Comparison of ENCODE assay signal across 8 mouse cellular contexts in the genomic region with DNA sequence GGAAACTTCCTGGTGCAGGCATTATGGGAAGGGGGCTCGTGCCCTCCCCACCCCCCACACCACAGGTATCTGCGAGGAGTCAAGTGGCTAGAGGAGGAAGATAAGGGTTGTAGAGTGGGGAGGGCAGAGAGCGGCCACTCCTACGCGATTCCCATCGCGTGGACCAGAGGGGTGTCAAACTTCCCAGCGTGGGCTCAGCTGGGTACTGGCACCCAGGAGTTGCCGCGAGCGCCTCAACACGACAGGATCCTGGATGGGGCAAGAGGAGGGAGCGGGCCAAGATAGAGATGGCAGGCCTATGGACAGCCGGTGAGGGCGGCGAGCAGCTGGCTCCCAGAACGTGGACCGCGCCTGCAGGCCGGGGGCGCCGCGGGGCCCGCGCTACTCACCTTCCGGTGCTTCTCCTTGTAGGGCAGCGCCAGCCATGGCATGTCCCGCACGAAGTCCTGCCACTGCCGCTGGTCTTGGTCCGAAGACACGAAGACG. TPM values are rescaled to one million over a fixed set of nuclear protein-coding genes. Genes with fewer than 3 reads are reported as not detected.
DNase-seq lines count a peak whose midpoint lies in the region; ATAC-seq lines count a peak whose summit lies in the region.

No protein-coding gene starts in this region.

- peak overlapping the region; percentile 90 for H3K9ac ChIP-seq in kidney, embryonic 15.5 days
- peak overlapping the region; percentile 86 for H3K9ac ChIP-seq in intestine, embryonic 14.5 days (ENCODE audit: low read length)

- H3K9me3 ChIP-seq in kidney, embryonic 15.5 days (replicated peaks): no peaks in the 10 kb centered on the region
- no peaks in the 10 kb centered on the region for H3K9me3 ChIP-seq in intestine, embryonic 14.5 days (ENCODE audit: control insufficient read depth, low read length)

- H3K27me3 ChIP-seq in kidney, embryonic 15.5 days: no peaks in the 10 kb centered on the region
- no peaks in the 10 kb centered on the region for H3K27me3 ChIP-seq in intestine, embryonic 14.5 days (replicated peaks; ENCODE audit: control insufficient read depth, insufficient read depth, low read length)

- peak overlapping the region; percentile 93 for H3K4me3 ChIP-seq in kidney, embryonic 15.5 days (replicated peaks)
- peak overlapping the region; percentile 53 for H3K4me3 ChIP-seq in intestine, embryonic 14.5 days (ENCODE audit: low read depth, low read length)

- under 1% methylated on average over 33 of the region's 33 CpGs for WGBS in kidney, embryonic 15.5 days
- under 1% methylated on average over 33 of the region's 33 CpGs for WGBS in intestine, embryonic 14.5 days

- H3K4me1 ChIP-seq in kidney, embryonic 15.5 days: peaks cover 24% of the 10 kb centered on the region
- peaks cover 13% of the 10 kb centered on the region for H3K4me1 ChIP-seq in intestine, embryonic 14.5 days (replicated peaks; ENCODE audit: control insufficient read depth, insufficient read depth, low read length)

- ATAC-seq in kidney, embryonic 15.5 days (replicated peaks; ENCODE audit: low FRiP score): peak; percentile 75
- ATAC-seq in erythroblast, adult 5-6 weeks (replicated peaks; ENCODE audit: low FRiP score, poor library complexity, severe bottlenecking): 0 out of 2 replicates have a peak, but pooled peaks have one; percentile 19
- peak; percentile 70 for ATAC-seq in intestine, embryonic 14.5 days (replicated peaks; ENCODE audit: low FRiP score, low TSS enrichment, low read depth)

- no peak for DNase-seq in kidney, adult 11 months
- peak; percentile 31 for DNase-seq in adrenal gland, adult 8-10 months
- DNase-seq in intestine, embryonic 14.5 days (ENCODE audit: low spot score): peak; percentile 88
- DNase-seq in mesoderm, embryonic 11.5 days (ENCODE audit: low read depth, low spot score): peak; percentile 56
- no peak for DNase-seq in thymus, postnatal 0 days (ENCODE audit: low spot score)
- no peak for DNase-seq in right cerebral cortex, postnatal 10 days (ENCODE audit: low spot score in 2 of 2)

- H3K4me2 ChIP-seq in kidney, embryonic 15.5 days: peak overlapping the region; percentile 92
- H3K4me2 ChIP-seq in intestine, embryonic 14.5 days (ENCODE audit: low read length): peak overlapping the region; percentile 82

- peak overlapping the region; percentile 91 for H3K27ac ChIP-seq in kidney, embryonic 15.5 days
- peak overlapping the region; percentile 91 for H3K27ac ChIP-seq in intestine, embryonic 14.5 days (ENCODE audit: low read depth)

- H3K36me3 ChIP-seq in kidney, embryonic 15.5 days: no peaks in the 10 kb centered on the region
- no peaks in the 10 kb centered on the region for H3K36me3 ChIP-seq in intestine, embryonic 14.5 days (ENCODE audit: control insufficient read depth, insufficient read depth, low read length)

RNA-seq across cellular contexts. Expression of a gene that starts 0.6 kb away (rescaled TPM):
- polyA plus RNA-seq in kidney, embryonic 15.5 days (2015; fragmentation: Nextera tagmentation; extraction: Ambion mirVana): 30.2 and 33.1 TPM in 2 replicates
- total RNA-seq in adrenal gland, adult 8-10 months (2022): 10 to 100 TPM; 33.5 to 43.6 (median 40.8) TPM
- 5.0 and 9.0 TPM in 2 replicates for total RNA-seq in erythroblast, adult 5-6 weeks (2015; ENCODE audit: low replicate concordance)
- 3.2 and 3.7 TPM in 2 replicates for total RNA-seq in erythroblast, adult 5-6 weeks (2017; ENCODE audit: low replicate concordance)
- polyA plus RNA-seq in intestine, embryonic 14.5 days (2014; fragmentation: Nextera tagmentation; extraction: Ambion mirVana): 45.8 and 51.4 TPM in 2 replicates
- 32.2 and 33.8 TPM in 2 replicates for polyA plus RNA-seq in thymus, postnatal 0 days (2015; fragmentation: Nextera tagmentation; extraction: Ambion mirVana)

RNA-seq across cellular contexts. Expression of a gene that starts 8.4 kb away (rescaled TPM):
- polyA plus RNA-seq in kidney, embryonic 15.5 days (2015; fragmentation: Nextera tagmentation; extraction: Ambion mirVana): 105 and 111 TPM in 2 replicates
- 10 to 100 TPM; 47.6 to 64.2 (median 56.4) TPM for total RNA-seq in adrenal gland, adult 8-10 months (2022)
- total RNA-seq in erythroblast, adult 5-6 weeks (2015; ENCODE audit: low replicate concordance): 5.4 and 6.3 TPM in 2 replicates
- 1.6 and 1.7 TPM in 2 replicates for total RNA-seq in erythroblast, adult 5-6 weeks (2017; ENCODE audit: low replicate concordance)
- 117 and 119 TPM in 2 replicates for polyA plus RNA-seq in intestine, embryonic 14.5 days (2014; fragmentation: Nextera tagmentation; extraction: Ambion mirVana)
- polyA plus RNA-seq in thymus, postnatal 0 days (2015; fragmentation: Nextera tagmentation; extraction: Ambion mirVana): 116 and 117 TPM in 2 replicates

Comparison
In these comparisons a context has a peak if more than half of its experiments do, and no peak if none do; other contexts are left out.
1. ATAC-seq: peak in every context shown above with its lines; median percentile 75 in kidney, embryonic 15.5 days; 70 in intestine, embryonic 14.5 days; 19 in erythroblast, adult 5-6 weeks.
2. DNase-seq: peak in adrenal gland, adult 8-10 months (single experiment), intestine, embryonic 14.5 days (single experiment) and mesoderm, embryonic 11.5 days (single experiment); none in kidney, adult 11 months (single experiment), thymus, postnatal 0 days (single experiment) and right cerebral cortex, postnatal 10 days (0 of 2).